Mouse (Mus musculus) spleen, adult 12 weeks (tissue): ENCODE results near the gene Arl1.
"Not testable (repeated sequence)": the region's sequence is repeated elsewhere in the genome, so short reads cannot be mapped to it uniquely, and the experiment has no call there.

Experiments
- DNase-seq: peaks from one replicate; pipeline ENCODE4 v3.0.0; 2022; ENCODE audit warnings: low spot score

Arl1 gene

GRCm38 (mm10) chr10:88730571-88731495 lies at the start of gene Arl1:
TSS of gene Arl1 (plus strand) at chr10:88730858.
- DNase-seq = peak; percentile 78

- DNase-seq = no peak
Measured at GRCm38 (mm10) chr10:88682904-88683563, 47.6 kb upstream of the Arl1 start.

DNA sequence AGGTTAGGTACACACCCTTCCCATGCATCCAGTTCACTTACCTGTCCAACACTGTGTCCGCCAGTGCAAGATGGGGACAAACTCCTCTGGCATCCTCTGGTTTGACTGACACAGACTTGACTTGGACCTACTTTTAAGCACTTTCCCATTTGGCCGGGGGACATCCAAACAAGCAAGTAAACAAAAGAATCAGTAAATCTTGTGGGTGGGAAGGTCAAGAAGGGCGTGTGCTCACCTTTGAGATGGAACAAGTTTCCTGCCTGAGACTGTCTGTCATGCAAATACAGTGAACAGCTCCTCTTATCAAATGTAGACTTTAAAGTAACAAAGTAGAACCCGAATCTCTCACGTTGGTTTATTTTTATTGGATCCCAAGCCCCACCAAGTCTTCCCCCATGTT lies 45.7 kb upstream of the Arl1 start, which contains the start of gene Spic:
Gene Spic, minus strand, starts transcription at position 91 of the 400 bp plus-strand sequence.
- DNase-seq = no peak

- DNase-seq = no peak
Measured at GRCm38 (mm10) chr10:88700938-88701337, 29.7 kb upstream of the Arl1 start.

DNA sequence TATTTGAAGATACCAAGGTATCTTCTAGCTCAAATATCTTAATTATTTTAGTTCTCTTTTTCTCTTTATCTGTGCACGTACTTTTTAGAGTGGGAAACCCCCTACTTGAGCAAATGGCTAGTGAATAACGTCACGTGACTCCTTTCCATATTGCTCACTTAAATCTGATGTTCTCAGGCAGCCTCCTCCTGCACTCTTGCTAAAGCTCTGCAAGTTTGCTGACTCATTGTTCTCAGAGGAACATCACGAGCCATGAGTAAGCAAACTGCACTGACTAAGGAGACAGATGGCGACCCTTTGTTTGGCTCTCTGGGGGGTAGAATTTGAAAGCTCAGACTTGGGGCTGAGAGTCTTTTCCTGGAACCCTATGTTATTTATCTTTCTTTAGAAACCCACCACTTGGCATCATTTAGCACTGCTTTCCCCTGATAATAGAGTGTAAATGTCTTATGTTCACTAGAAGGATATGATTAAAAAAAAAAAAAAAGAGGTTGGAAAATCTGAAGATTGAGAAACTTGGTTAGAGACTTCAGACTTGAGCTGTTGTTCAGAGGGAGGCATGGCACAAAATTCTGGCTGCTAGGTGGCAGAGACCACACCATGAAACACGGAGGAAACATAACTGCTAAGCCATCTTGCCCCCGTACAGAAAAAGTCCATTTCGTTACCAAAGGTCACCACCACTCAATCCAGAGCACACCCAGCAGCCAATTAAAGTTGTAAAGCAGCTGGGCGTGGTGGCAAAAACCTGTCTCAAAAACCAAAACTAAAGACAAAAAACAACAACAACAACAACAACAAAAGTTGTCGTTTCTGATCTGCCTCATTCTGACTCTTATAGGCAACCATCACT lies 21.8 kb upstream of the Arl1 start:
- DNase-seq = no peak

- DNase-seq = no peak
Measured at GRCm38 (mm10) chr10:88712359-88712758, 18.3 kb upstream of the Arl1 start.

GRCm38 (mm10) chr10:88714744-88715143 lies 15.9 kb upstream of the Arl1 start:
- no peak for DNase-seq

- DNase-seq = no peak
Measured at GRCm38 (mm10) chr10:88715621-88716020, 15.0 kb upstream of the Arl1 start.

- no peak for DNase-seq
Measured at GRCm38 (mm10) chr10:88716986-88717755, 13.5 kb upstream of the Arl1 start.

GRCm38 (mm10) chr10:88717756-88718025 lies 13.0 kb upstream of the Arl1 start:
- no peak for DNase-seq

DNA sequence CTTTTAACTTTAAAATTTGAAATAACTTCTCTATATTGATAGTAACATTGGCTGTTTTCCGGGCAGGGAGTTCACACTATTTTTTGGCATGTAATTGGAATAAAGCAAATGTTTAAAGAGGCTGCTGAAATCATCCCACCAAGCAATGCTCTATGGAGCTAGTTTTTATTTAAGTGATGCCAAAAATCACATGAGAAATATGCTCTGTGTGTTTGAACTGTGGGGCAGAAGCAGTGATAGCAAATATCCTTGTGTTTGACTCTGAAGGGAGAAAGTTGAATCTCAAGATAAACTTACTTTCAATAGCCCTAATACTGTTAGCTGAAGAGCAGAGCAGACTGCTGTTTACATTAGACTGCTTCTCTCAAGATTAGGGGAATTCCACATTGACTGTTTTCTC lies 11.0 kb upstream of the Arl1 start:
- DNase-seq = no peak

- DNase-seq = no peak
Measured at GRCm38 (mm10) chr10:88725343-88725742, 5.3 kb upstream of the Arl1 start.

GRCm38 (mm10) chr10:88727128-88727527 lies 3.5 kb upstream of the Arl1 start:
- no peak for DNase-seq

GRCm38 (mm10) chr10:88728166-88728565 lies 2.5 kb upstream of the Arl1 start:
- no peak for DNase-seq

- peak; percentile 1 for DNase-seq
Measured at GRCm38 (mm10) chr10:88731496-88732308, 1.0 kb downstream of the Arl1 start.

GRCm38 (mm10) chr10:88732309-88732622 lies 1.6 kb downstream of the Arl1 start:
- no peak for DNase-seq

GRCm38 (mm10) chr10:88739074-88739473 lies 8.4 kb downstream of the Arl1 start:
- DNase-seq = not testable (repeated sequence)

GRCm38 (mm10) chr10:88739818-88740217 lies 9.2 kb downstream of the Arl1 start:
- no peak for DNase-seq

DNA sequence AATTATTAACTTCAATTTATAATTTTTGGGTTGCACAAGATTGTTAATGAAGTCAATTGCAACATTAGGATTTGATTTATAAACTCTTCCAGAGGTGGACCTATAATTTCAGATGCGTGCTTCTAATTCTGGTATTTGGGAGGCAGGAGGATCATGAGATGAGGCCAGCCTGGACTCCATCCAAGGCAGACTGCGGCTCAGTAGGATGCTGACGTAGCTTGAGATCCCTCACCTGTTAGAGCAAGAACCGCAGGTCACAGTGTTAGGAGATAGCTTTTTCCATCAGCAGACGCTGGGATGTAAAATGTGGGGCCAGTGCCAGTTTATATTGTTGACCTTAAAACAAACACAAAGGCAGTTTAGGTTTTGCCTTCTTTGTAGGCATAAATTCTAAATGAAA lies 10.1 kb downstream of the Arl1 start:
- DNase-seq = no peak

- DNase-seq = no peak
Measured at GRCm38 (mm10) chr10:88741426-88741825, 10.8 kb downstream of the Arl1 start.
